In the genomic region with DNA sequence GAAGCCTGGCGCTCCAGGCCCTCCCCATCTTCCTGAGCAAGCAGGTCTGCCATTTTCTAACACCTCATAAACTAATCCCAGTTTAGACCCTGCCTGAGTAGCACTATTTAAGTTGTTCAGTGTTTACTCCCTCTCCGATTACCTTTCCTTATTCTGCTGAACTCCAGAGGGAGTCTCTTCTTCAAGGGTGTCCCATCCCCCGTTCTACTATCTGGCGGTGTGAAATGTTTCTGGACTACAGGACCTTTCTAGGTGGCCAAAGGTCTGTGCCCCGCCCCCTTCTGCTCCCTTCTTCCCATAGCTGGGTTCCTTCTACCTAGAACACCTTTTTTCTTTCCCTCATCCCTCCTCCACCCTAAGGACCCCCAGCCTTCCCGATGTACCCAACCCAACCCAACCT, we compare ENCODE assay signal across 9 mouse cellular contexts. TPM values are rescaled to one million over a fixed set of nuclear protein-coding genes. Genes with fewer than 3 reads are reported as not detected.
A peak's percentile ranks its signal among the peaks of the same experiment; 100 is the strongest.
DNase-seq lines count a peak whose midpoint lies in the region; ATAC-seq and TF ChIP-seq lines count a peak whose summit lies in the region.
"Had no signal": no experiment of that assay in that cellular context is flagged by ENCODE, and none has a peak within 500 bp of the region (broad histone marks: within the 10 kb centered on the region; RNA-seq: fewer than 3 reads in every experiment).

No protein-coding gene starts in this region.

- H3K4me2 ChIP-seq in heart, embryonic 15.5 days: peak overlapping the region; percentile 98
- peak overlapping the region; percentile 98 for H3K4me2 ChIP-seq in embryonic facial prominence, embryonic 14.5 days (ENCODE audit: low read depth, low read length)
- peak overlapping the region; percentile 96 for H3K4me2 ChIP-seq in kidney, embryonic 14.5 days (replicated peaks; ENCODE audit: low read depth, low read length)
- H3K4me2 ChIP-seq in midbrain, postnatal 0 days (ENCODE audit: low read depth, low read length, poor library complexity, severe bottlenecking): peak overlapping the region; percentile 74

- peaks cover 14% of the 10 kb centered on the region for H3K27me3 ChIP-seq in heart, embryonic 15.5 days
- H3K27me3 ChIP-seq in embryonic facial prominence, embryonic 14.5 days (replicated peaks; ENCODE audit: control insufficient read depth, insufficient read depth, low read length): peaks cover 29% of the 10 kb centered on the region
- H3K27me3 ChIP-seq in kidney, embryonic 14.5 days (ENCODE audit: control insufficient read depth, insufficient read depth, low read length): peaks cover 23% of the 10 kb centered on the region
- H3K27me3 ChIP-seq in midbrain, postnatal 0 days (ENCODE audit: insufficient read depth, low read length): no peaks in the 10 kb centered on the region

- no peak overlapping the region for H3K27ac ChIP-seq in heart, embryonic 15.5 days
- H3K27ac ChIP-seq in embryonic facial prominence, embryonic 14.5 days (replicated peaks; ENCODE audit: low read depth, low read length): no peak overlapping the region
- no peak overlapping the region for H3K27ac ChIP-seq in kidney, embryonic 14.5 days (ENCODE audit: low read depth, low read length)
- peak overlapping the region; percentile 95 for H3K27ac ChIP-seq in midbrain, postnatal 0 days (ENCODE audit: low read depth, low read length)

- intact Hi-C loops in heart, postnatal 36 days (cut with DNase I): no loop called here

- WGBS in heart, embryonic 15.5 days: 32% methylated on average over 6 of the region's 6 CpGs
- WGBS in embryonic facial prominence, embryonic 14.5 days: 24% methylated on average over 6 of the region's 6 CpGs
- WGBS in kidney, embryonic 14.5 days: 12% methylated on average over 6 of the region's 6 CpGs
- 23% methylated on average over 6 of the region's 6 CpGs for WGBS in midbrain, postnatal 0 days

- H3K4me1 ChIP-seq in heart, embryonic 15.5 days (replicated peaks): peaks cover 28% of the 10 kb centered on the region
- peaks cover 23% of the 10 kb centered on the region for H3K4me1 ChIP-seq in embryonic facial prominence, embryonic 14.5 days (ENCODE audit: control insufficient read depth, insufficient read depth, low read length)
- H3K4me1 ChIP-seq in kidney, embryonic 14.5 days (ENCODE audit: control insufficient read depth, insufficient read depth, low read length): 0 out of 2 replicates have a peak, but pooled peaks cover 6% of the 10 kb centered on the region
- no peaks in the 10 kb centered on the region for H3K4me1 ChIP-seq in midbrain, postnatal 0 days (ENCODE audit: insufficient read depth, low read length)

- DNase-seq in heart, postnatal 36 days: no peak
- DNase-seq in embryonic facial prominence, embryonic 14.5 days (ENCODE audit: low spot score): no peak
- DNase-seq in midbrain, postnatal 0 days (ENCODE audit: low spot score): no peak
- no peak for DNase-seq in adrenal gland, adult 8-10 months
- DNase-seq in left cerebral cortex, adult 8-10 months (ENCODE audit: low spot score in 2 of 2): no peak
- no peak for DNase-seq in urinary bladder, postnatal 14 days (ENCODE audit: low spot score)

- peak overlapping the region; percentile 62 for H3K4me3 ChIP-seq in heart, embryonic 15.5 days
- H3K4me3 ChIP-seq in embryonic facial prominence, embryonic 14.5 days (ENCODE audit: low read depth, low read length): peak overlapping the region; percentile 64
- H3K4me3 ChIP-seq in kidney, embryonic 14.5 days (ENCODE audit: low read length): peak overlapping the region; percentile 55
- H3K4me3 ChIP-seq in midbrain, postnatal 0 days (ENCODE audit: low read depth, low read length): peak overlapping the region; percentile 76

- no peak overlapping the region for H3K9ac ChIP-seq in heart, embryonic 15.5 days
- H3K9ac ChIP-seq in embryonic facial prominence, embryonic 14.5 days (ENCODE audit: low read depth, low read length): peak overlapping the region; percentile 69; the same call in 1 of the 2 replicates
- H3K9ac ChIP-seq in kidney, embryonic 14.5 days (ENCODE audit: low read depth, low read length): no peak overlapping the region
- peak overlapping the region; percentile 93 for H3K9ac ChIP-seq in midbrain, postnatal 0 days (replicated peaks; ENCODE audit: low read length, poor library complexity, severe bottlenecking)

- no peak for TF ChIP-seq CTCF in midbrain, postnatal 0 days (IDR thresholded peaks at IDR 0.05)

- H3K36me3 ChIP-seq in heart, embryonic 15.5 days: no peaks in the 10 kb centered on the region
- H3K36me3 ChIP-seq in embryonic facial prominence, embryonic 14.5 days (ENCODE audit: control insufficient read depth, insufficient read depth, low read length): no peaks in the 10 kb centered on the region
- H3K36me3 ChIP-seq in kidney, embryonic 14.5 days (ENCODE audit: control insufficient read depth, insufficient read depth, low read length): no peaks in the 10 kb centered on the region
- H3K36me3 ChIP-seq in midbrain, postnatal 0 days (ENCODE audit: insufficient read depth, low read length): no peaks in the 10 kb centered on the region

- no peaks in the 10 kb centered on the region for H3K9me3 ChIP-seq in heart, embryonic 15.5 days (replicated peaks)
- H3K9me3 ChIP-seq in embryonic facial prominence, embryonic 14.5 days (ENCODE audit: control insufficient read depth, low read length): no peaks in the 10 kb centered on the region
- H3K9me3 ChIP-seq in kidney, embryonic 14.5 days (ENCODE audit: control insufficient read depth, low read length): no peaks in the 10 kb centered on the region
- H3K9me3 ChIP-seq in midbrain, postnatal 0 days (ENCODE audit: low read length): no peaks in the 10 kb centered on the region

- no peak for ATAC-seq in heart, embryonic 15.5 days (replicated peaks; ENCODE audit: insufficient number of reproducible peaks, insufficient read depth, low FRiP score, low read depth)
- no peak for ATAC-seq in embryonic facial prominence, embryonic 14.5 days (ENCODE audit: low read depth)
- no peak for ATAC-seq in kidney, embryonic 14.5 days (ENCODE audit: low FRiP score, low TSS enrichment)
- ATAC-seq in midbrain, postnatal 0 days (ENCODE audit: low FRiP score): no peak

RNA-seq across cellular contexts. Expression of a gene that starts 32.6 kb away (rescaled TPM):
- 15.0 and 21.6 TPM in 2 replicates for polyA plus RNA-seq in heart, embryonic 15.5 days (2015; fragmentation: Nextera tagmentation; extraction: Ambion mirVana)
- total RNA-seq in heart, postnatal 36 days (2021): 10 to 100 TPM; 24.8 to 30.1 TPM
- polyA plus RNA-seq in embryonic facial prominence, embryonic 14.5 days (2014; fragmentation: Nextera tagmentation; extraction: Ambion mirVana): 21.0 and 24.8 TPM in 2 replicates
- 25.3 and 36.3 TPM in 2 replicates for polyA plus RNA-seq in kidney, embryonic 14.5 days (2014; fragmentation: Nextera tagmentation; extraction: Ambion mirVana)
- total RNA-seq in midbrain, postnatal 0 days (2014; rRNA removed): 41.3 and 117 TPM in 2 replicates
- 24.1 and 31.7 TPM in 2 replicates for polyA plus RNA-seq in midbrain, postnatal 0 days (2015; fragmentation: Nextera tagmentation; extraction: Ambion mirVana)
- total RNA-seq in adrenal gland, adult 8-10 months (2022): 100 to 1,000 TPM in 1 of 4 experiments, 10 to 100 TPM in 3; 65.0 to 107 (median 75.6) TPM
- total RNA-seq in left cerebral cortex, adult 8-10 months (2022): 100 to 1,000 TPM; 141 to 159 (median 147) TPM

RNA-seq across cellular contexts. Expression of a gene that starts 36.0 kb away (rescaled TPM):
- polyA plus RNA-seq in heart, embryonic 15.5 days (2015; fragmentation: Nextera tagmentation; extraction: Ambion mirVana): 7.5 and 11.2 TPM in 2 replicates
- 1 to 10 TPM; 4.4 TPM for total RNA-seq in heart, postnatal 36 days (2021)
- 42.6 and 56.6 TPM in 2 replicates for polyA plus RNA-seq in embryonic facial prominence, embryonic 14.5 days (2014; fragmentation: Nextera tagmentation; extraction: Ambion mirVana)
- polyA plus RNA-seq in kidney, embryonic 14.5 days (2014; fragmentation: Nextera tagmentation; extraction: Ambion mirVana): 11.1 and 15.0 TPM in 2 replicates
- total RNA-seq in midbrain, postnatal 0 days (2014; rRNA removed): 3.2 TPM in 2 replicates
- 2.7 and 3.8 TPM in 2 replicates for polyA plus RNA-seq in midbrain, postnatal 0 days (2015; fragmentation: Nextera tagmentation; extraction: Ambion mirVana)
- total RNA-seq in adrenal gland, adult 8-10 months (2022): 10 to 100 TPM in 2 of 4 experiments, 1 to 10 TPM in 2; 5.2 to 22.4 (median 9.8) TPM
- 1 to 10 TPM; 1.3 to 2.2 (median 1.8) TPM for total RNA-seq in left cerebral cortex, adult 8-10 months (2022)
- total RNA-seq: hematopoietic stem cell, adult 5-6 weeks had no signal

Comparison
In these comparisons a context has a peak if more than half of its experiments do, and no peak if none do; other contexts are left out.
1. H3K9ac ChIP-seq: peak in embryonic facial prominence, embryonic 14.5 days (single experiment) and midbrain, postnatal 0 days (single experiment); none in heart, embryonic 15.5 days (single experiment) and kidney, embryonic 14.5 days (single experiment).
2. Peak in every context shown above with its lines, with median percentiles within 50 percentile points of each other: H3K4me2 ChIP-seq and H3K4me3 ChIP-seq.